Mouse (Mus musculus): Measurements from ENCODE around the gene Mlst8.

Mlst8 gene

GRCm38 (mm10) chr17:24478663-24479380 is at the start of gene Mlst8:
Gene Mlst8 (minus strand): TSS chr17:24479078.
- peak; percentile 96 to 98 for DNase-seq (ENCODE audit: low spot score in 2 of 2)

GRCm38 (mm10) chr17:24528560-24528918 is 49.7 kb upstream of the Mlst8 start:
- no peak for DNase-seq (ENCODE audit: low spot score in 2 of 2)

- peak; percentile 68 to 81 for DNase-seq (ENCODE audit: low spot score in 2 of 2)
Measured at GRCm38 (mm10) chr17:24527723-24528559, 49.1 kb upstream of the Mlst8 start, which contains the start of gene Traf7. Gene Traf7 (minus strand): TSS chr17:24527938.

- no peak for DNase-seq (ENCODE audit: low spot score in 2 of 2)
Measured at GRCm38 (mm10) chr17:24527315-24527714, 48.4 kb upstream of the Mlst8 start.

- no peak for DNase-seq (ENCODE audit: low spot score in 2 of 2)
Measured at GRCm38 (mm10) chr17:24524734-24525133, 45.9 kb upstream of the Mlst8 start.

- no peak for DNase-seq (ENCODE audit: low spot score in 2 of 2)
Measured at GRCm38 (mm10) chr17:24520450-24520849, 41.6 kb upstream of the Mlst8 start.

GRCm38 (mm10) chr17:24514270-24515257 is 35.7 kb upstream of the Mlst8 start:
- DNase-seq (ENCODE audit: low spot score in 2 of 2), result no peak

GRCm38 (mm10) chr17:24513609-24514008 is 34.7 kb upstream of the Mlst8 start:
- no peak for DNase-seq (ENCODE audit: low spot score in 2 of 2)

GRCm38 (mm10) chr17:24507806-24508460 is 29.1 kb upstream of the Mlst8 start:
- no peak for DNase-seq (ENCODE audit: low spot score in 2 of 2)

GRCm38 (mm10) chr17:24507129-24507664 is 28.3 kb upstream of the Mlst8 start:
- DNase-seq (ENCODE audit: low spot score in 2 of 2), result no peak

GRCm38 (mm10) chr17:24506332-24507070 is 27.6 kb upstream of the Mlst8 start:
- no peak for DNase-seq (ENCODE audit: low spot score in 2 of 2)

- no peak for DNase-seq (ENCODE audit: low spot score in 2 of 2)
Measured at GRCm38 (mm10) chr17:24505286-24505955, 26.5 kb upstream of the Mlst8 start.

- no peak for DNase-seq (ENCODE audit: low spot score in 2 of 2)
Measured at GRCm38 (mm10) chr17:24504085-24504484, 25.2 kb upstream of the Mlst8 start.

- no peak for DNase-seq (ENCODE audit: low spot score in 2 of 2)
Measured at GRCm38 (mm10) chr17:24502208-24502607, 23.3 kb upstream of the Mlst8 start.

- DNase-seq (ENCODE audit: low spot score in 2 of 2), result no peak
Measured at GRCm38 (mm10) chr17:24496026-24496425, 17.1 kb upstream of the Mlst8 start.

- no peak for DNase-seq (ENCODE audit: low spot score in 2 of 2)
Measured at GRCm38 (mm10) chr17:24495443-24495842, 16.6 kb upstream of the Mlst8 start.

GRCm38 (mm10) chr17:24494627-24495335 is 15.9 kb upstream of the Mlst8 start:
- DNase-seq (ENCODE audit: low spot score in 2 of 2), result peak in 1 of 2 experiments; percentile 38

- DNase-seq (ENCODE audit: low spot score in 2 of 2), result no peak
Measured at GRCm38 (mm10) chr17:24490399-24490798, 11.5 kb upstream of the Mlst8 start.
